Mouse (Mus musculus) liver, embryonic 14.5 days (tissue): ENCODE measurements around the gene Cyren. TPM values are rescaled to one million over a fixed set of nuclear protein-coding genes. Genes with fewer than 3 reads are reported as not detected.
A peak's percentile ranks its signal among the peaks of the same experiment; 100 is the strongest.

Experiments used
- ATAC-seq: fragments of 200-750 bp; cut with Nextera tagmentation; 2 replicates; pipeline ENCODE4 v1.8.0; 2017; ENCODE audit warnings: moderate number of reproducible peaks, mild to moderate bottlenecking, moderate library complexity; ENCODE audit not compliant: insufficient read depth
- DNase-seq, 3 experiments: peaks; one replicate each; pipeline ENCODE4 v3.0.0-alpha.2; 2012 to 2013; ENCODE audit warnings: low read depth in 3 of 3, low spot score in 3 of 3
- H3K27ac ChIP-seq: fragments of 300-500 bp; sonication (generic); 2 replicates; pipeline ENCODE4 v1.5.1; 2014; ENCODE audit warnings: moderate library complexity, mild to moderate bottlenecking, control low read depth, inconsistent platforms
- H3K27me3 ChIP-seq: fragments of 300-500 bp; sonication (generic); 2 replicates; pipeline ENCODE4 v1.6.1; 2014; ENCODE audit warnings: mild to moderate bottlenecking, low read length, moderate library complexity; ENCODE audit not compliant: control insufficient read depth, insufficient read depth
- H3K36me3 ChIP-seq: fragments of 300-500 bp; sonication (generic); replicated peaks from 2 replicates; pipeline ENCODE4 v1.6.1; 2014; ENCODE audit warnings: low read depth; ENCODE audit not compliant: control insufficient read depth, insufficient read depth
- H3K4me1 ChIP-seq, 2 experiments: fragments of 200-500 bp in 1 of 2; fragments of 300-500 bp in 1 of 2; sonication (generic) in 1 of 2; replicated peaks; 2 replicates each; pipeline ENCODE4 v1.6.1; 2012 to 2014; ENCODE audit warnings: antibody characterized with exemption in 1 of 2, inconsistent platforms in 1 of 2, low read length in 1 of 2; ENCODE audit not compliant: control insufficient read depth in 2 of 2, insufficient read depth in 2 of 2
- H3K4me2 ChIP-seq: fragments of 300-500 bp; sonication (generic); 2 replicates; pipeline ENCODE4 v1.6.1; 2014; ENCODE audit warnings: low read depth, mild to moderate bottlenecking, control low read depth, moderate library complexity
- H3K4me3 ChIP-seq, 2 experiments: fragments of 200-500 bp in 1 of 2; fragments of 300-500 bp in 1 of 2; sonication (generic) in 1 of 2; 2 replicates each; pipeline ENCODE4 v1.5.1; 2012 to 2014; ENCODE audit warnings: low read depth in 2 of 2, low read length in 2 of 2, mild to moderate bottlenecking in 2 of 2, control low read depth in 1 of 2, inconsistent platforms in 1 of 2, moderate library complexity in 1 of 2; ENCODE audit not compliant: insufficient read depth in 1 of 2
- H3K9ac ChIP-seq: fragments of 300-500 bp; sonication (generic); replicated peaks from 2 replicates; pipeline ENCODE4 v1.6.1; 2014; ENCODE audit warnings: mild to moderate bottlenecking, control low read depth, moderate library complexity
- H3K9me3 ChIP-seq: fragments of 300-500 bp; sonication (generic); 2 replicates; pipeline ENCODE4 v1.6.1; 2016; ENCODE audit warnings: low read length, mixed read lengths; ENCODE audit not compliant: control insufficient read depth
- CTCF ChIP-seq: IDR thresholded peaks from 2 replicates; pipeline ENCODE4 v1.5.1; 2016; ENCODE audit warnings: antibody characterized with exemption, low read depth, control low read depth
- EP300 ChIP-seq: IDR thresholded peaks from 2 replicates; pipeline ENCODE4 v1.6.1; 2016; ENCODE audit warnings: antibody characterized with exemption, low read depth
- WGBS: fragments of 180-500 bp; shearing (Covaris S2); extraction: QIAGEN DNeasy Blood & Tissue Kit; methylation state at CpG from one replicate; pipeline ENCODE4 v1.1.7; 2014; ENCODE audit not compliant: insufficient replicate concordance; 5-methylcytosine and 5-hydroxymethylcytosine counted together
- polyA plus RNA-seq, 2 experiments: library from polyadenylated mRNA; depleted of rRNA in 1 of 2; stranded (reverse) in 1 of 2; unstranded in 1 of 2; fragments of >200 nt; fragmentation: Nextera tagmentation in 1 of 2; extraction: Ambion mirVana in 1 of 2; gene quantifications; 2 replicates each; pipeline versions ENCODE4 v1.2.1 to v1.2.3; 2012 to 2014

Cyren gene
- polyA plus RNA-seq, 2 experiments: 4.2 to 7.2 TPM

DNA sequence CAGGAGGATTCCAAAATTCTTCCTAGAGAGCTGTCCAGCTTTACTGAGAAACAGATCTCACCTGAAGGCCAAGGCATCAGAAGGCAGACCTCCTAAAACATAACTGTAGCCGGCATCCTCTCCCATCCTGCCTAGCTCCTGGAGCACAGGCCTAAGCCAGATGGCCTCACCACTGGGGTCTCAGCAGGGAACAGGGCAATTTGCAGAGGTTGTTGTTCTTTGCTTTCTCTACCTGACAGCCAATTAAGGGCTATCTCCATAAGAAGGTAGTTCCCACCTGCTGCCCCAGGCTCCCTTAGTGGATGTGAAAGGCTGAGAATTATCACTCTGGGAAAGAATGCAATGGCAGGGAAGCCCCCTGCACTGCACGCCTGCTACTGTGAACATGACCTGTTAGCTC lies 23.1 kb upstream of the Cyren start:
- no peak overlapping the region for H3K9ac ChIP-seq
- H3K27me3 ChIP-seq: no peaks in the 10 kb centered on the region
- ATAC-seq (no peak), DNase-seq (no peak)
- WGBS: 90% methylated on average over 2 of the region's 2 CpGs
- no peaks in the 10 kb centered on the region for H3K9me3 ChIP-seq
- H3K4me1 ChIP-seq: peaks cover 4 to 12% of the 10 kb centered on the region in 2 experiments
- no peak for TF ChIP-seq EP300
- TF ChIP-seq CTCF: no peak
- H3K27ac ChIP-seq: no peak overlapping the region
- no peak overlapping the region for H3K4me3 ChIP-seq
- H3K36me3 ChIP-seq: peaks cover 77% of the 10 kb centered on the region
- no peak overlapping the region for H3K4me2 ChIP-seq

DNA sequence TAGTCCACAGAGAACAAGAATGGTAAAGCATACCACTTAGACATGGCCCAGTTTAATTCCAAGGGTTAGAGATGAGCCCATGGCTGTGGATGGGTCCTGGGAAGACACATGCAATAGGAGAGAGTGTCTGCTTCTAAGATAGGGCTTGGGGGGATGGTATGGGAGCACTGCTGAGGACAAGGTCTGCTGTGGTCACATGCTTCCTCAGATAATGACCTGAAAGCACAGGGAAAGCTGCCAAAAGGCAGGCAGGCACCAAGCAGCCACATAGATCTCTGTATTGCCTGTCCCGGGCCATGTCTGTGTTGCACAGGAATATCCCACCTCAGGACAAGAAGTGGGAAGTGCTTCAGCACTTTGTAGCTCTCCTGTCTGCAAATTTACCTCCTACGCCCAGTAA lies 21.3 kb upstream of the Cyren start:
- H3K4me3 ChIP-seq: no peak overlapping the region
- peaks cover 76% of the 10 kb centered on the region for H3K36me3 ChIP-seq
- TF ChIP-seq CTCF: no peak
- no peak for TF ChIP-seq EP300
- DNase-seq: no peak
- H3K4me1 ChIP-seq: peaks cover 3 to 10% of the 10 kb centered on the region in 2 experiments; a peak in 3 of 4 replicates
- H3K27me3 ChIP-seq: no peaks in the 10 kb centered on the region
- no peak overlapping the region for H3K9ac ChIP-seq
- no peak overlapping the region for H3K27ac ChIP-seq
- ATAC-seq: peak; percentile 29; the same call in 1 of the 2 replicates
- no peak overlapping the region for H3K4me2 ChIP-seq
- WGBS: 67% methylated on average over 2 of the region's 2 CpGs
- H3K9me3 ChIP-seq: no peaks in the 10 kb centered on the region

DNA sequence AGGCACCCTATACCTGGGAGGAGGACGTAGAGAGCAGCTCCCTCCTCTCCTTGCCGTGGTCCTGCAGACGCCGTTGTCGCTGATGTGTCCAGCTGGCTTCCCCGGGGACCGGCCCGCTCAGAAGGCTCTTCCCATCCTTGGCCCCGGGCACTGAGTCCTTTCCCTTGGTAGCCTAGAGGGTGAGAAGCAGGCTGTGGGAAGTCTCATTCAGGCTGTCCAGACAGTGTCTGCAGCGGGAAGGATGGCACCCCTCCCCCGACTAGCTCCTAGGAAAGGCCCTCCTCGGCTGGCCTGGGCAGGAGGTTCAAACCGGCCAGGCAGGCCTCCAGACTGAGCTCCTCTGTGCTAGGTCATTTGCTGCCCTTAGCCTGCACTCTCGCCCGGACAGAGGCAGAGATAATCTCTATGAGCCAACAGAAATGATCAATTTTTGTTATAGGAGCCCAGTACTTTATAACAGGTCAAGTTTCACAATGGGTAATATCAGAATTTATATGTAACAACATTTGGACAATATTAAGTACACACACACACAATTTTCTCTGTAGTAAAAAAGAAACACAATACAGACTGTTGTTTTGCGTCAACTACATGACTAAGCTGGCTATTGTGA lies 18.4 kb upstream of the Cyren start:
- no peak for TF ChIP-seq EP300
- WGBS: 82% methylated on average over 16 of the region's 16 CpGs
- no peak overlapping the region for H3K9ac ChIP-seq
- no peak overlapping the region for H3K4me2 ChIP-seq
- H3K9me3 ChIP-seq: no peaks in the 10 kb centered on the region
- peaks cover 0 to 5% of the 10 kb centered on the region in 2 experiments; a peak in 1 of 4 replicates for H3K4me1 ChIP-seq
- ATAC-seq (no peak), DNase-seq (no peak)
- no peak overlapping the region for H3K27ac ChIP-seq
- peaks cover 56% of the 10 kb centered on the region for H3K36me3 ChIP-seq
- no peak overlapping the region for H3K4me3 ChIP-seq
- no peaks in the 10 kb centered on the region for H3K27me3 ChIP-seq

DNA sequence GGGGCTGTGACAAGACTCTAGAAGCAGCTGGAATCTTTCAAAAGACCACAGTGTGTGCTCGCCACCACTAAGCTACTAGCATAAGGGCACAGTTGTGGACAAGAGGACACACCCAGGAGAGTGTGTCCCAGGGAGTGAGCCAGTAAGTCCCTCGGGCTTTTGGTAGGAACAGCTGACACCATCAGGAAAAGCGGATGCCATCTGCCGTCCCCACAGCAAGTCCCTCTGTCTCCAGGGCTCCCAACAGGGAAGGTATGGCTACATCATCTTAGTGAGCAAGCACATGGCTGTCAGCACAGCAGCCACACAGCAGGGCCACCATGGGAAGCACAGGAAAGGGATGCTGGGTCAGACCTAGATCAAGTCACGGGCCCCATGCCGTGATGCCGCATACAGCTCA lies 17.7 kb upstream of the Cyren start:
- peaks cover 0 to 5% of the 10 kb centered on the region in 2 experiments; a peak in 1 of 4 replicates for H3K4me1 ChIP-seq
- no peaks in the 10 kb centered on the region for H3K27me3 ChIP-seq
- TF ChIP-seq CTCF (no peak), EP300 (no peak)
- no peaks in the 10 kb centered on the region for H3K9me3 ChIP-seq
- no peak overlapping the region for H3K9ac ChIP-seq
- no peak overlapping the region for H3K4me2 ChIP-seq
- ATAC-seq: no peak
- H3K36me3 ChIP-seq: peaks cover 49% of the 10 kb centered on the region
- no peak for DNase-seq
- H3K27ac ChIP-seq: no peak overlapping the region
- H3K4me3 ChIP-seq: no peak overlapping the region
- 89% methylated on average over 7 of the region's 7 CpGs for WGBS

DNA sequence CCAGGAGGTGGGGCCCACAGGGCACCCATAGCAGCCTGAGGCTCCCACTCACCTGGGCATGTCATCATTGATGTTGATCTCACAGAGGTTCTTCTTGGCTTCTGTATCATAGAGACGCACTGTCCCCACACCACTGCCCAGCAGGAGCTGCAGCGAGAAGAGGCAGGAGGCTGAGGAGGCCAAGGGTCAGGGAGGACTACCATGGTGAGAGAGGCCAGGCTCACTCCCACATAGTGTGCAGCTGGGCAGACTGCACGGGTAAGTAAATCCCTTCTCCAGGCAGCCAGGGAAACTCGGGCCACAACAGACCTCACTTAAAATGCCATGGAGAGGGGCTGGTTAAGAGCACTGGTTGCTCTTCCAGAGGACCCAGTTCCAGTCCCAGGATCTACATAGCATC lies 11.3 kb upstream of the Cyren start:
- Histone ChIP-seq H3K4me3 (no peak overlapping the region), H3K27me3 (no peaks in the 10 kb centered on the region), H3K36me3 (peaks cover 56% of the 10 kb centered on the region), H3K4me2 (no peak overlapping the region), H3K4me1 (no peaks in the 10 kb centered on the region), H3K9ac (no peak overlapping the region), H3K27ac (no peak overlapping the region), H3K9me3 (no peaks in the 10 kb centered on the region)
- DNase-seq (no peak), ATAC-seq (no peak)
- TF ChIP-seq CTCF (no peak), EP300 (no peak)
- 75% methylated on average over 4 of the region's 4 CpGs for WGBS
